Mouse (Mus musculus): ENCODE results near the gene Fam45a. TPM values are rescaled to one million over a fixed set of nuclear protein-coding genes. Genes with fewer than 3 reads are reported as not detected.
A peak's percentile ranks its signal among the peaks of the same experiment; 100 is the strongest.
"Not testable (repeated sequence)": the region's sequence is repeated elsewhere in the genome, so short reads cannot be mapped to it uniquely, and the experiment has no call there.

The Fam45a gene
- polyA plus RNA-seq, 1 experiment: 67.7 TPM

GRCm38 (mm10) chr19:60843324-60843723 is 31.9 kb downstream of the Fam45a start:
- no peaks in the 10 kb centered on the region for H3K4me1 ChIP-seq (ENCODE audit: control insufficient read depth, insufficient read depth, low read length)
- TF ChIP-seq POLR2A (IDR thresholded peaks at IDR 0.05; ENCODE audit: control insufficient read depth, low read depth, low read length) (no peak), CTCF (IDR thresholded peaks at IDR 0.05; ENCODE audit: control insufficient read depth, insufficient read depth, insufficient replicate concordance, low read depth, low read length) (no peak)
- H3K4me3 ChIP-seq (ENCODE audit: control insufficient read depth, low read depth, low read length): no peak overlapping the region
- no peak overlapping the region for H3K27ac ChIP-seq (ENCODE audit: control insufficient read depth, insufficient read depth, low read depth, low read length)
- H3K27me3 ChIP-seq (ENCODE audit: control insufficient read depth, insufficient read depth, low read length): no peaks in the 10 kb centered on the region
- H3K36me3 ChIP-seq (ENCODE audit: control insufficient read depth, insufficient read depth, low read length): no peaks in the 10 kb centered on the region

DNA sequence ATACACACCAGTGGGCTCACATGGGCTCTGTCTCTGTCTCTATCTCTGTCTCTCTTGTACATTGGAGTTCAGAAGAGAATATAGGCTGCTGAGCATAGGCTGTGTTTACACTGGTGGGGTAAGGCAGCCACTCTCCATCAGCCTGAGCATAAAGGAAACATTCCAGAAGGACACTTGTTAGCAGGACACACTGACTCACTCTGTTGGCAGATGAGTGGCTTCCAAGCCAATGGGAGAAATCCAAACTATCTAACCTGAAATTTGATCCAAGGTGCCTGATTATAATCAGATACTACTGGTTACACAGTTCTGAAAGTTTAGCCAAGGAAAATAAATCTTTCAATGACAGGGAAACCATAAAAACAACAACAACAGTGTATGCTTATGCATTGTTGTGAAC is 34.3 kb downstream of the Fam45a start:
- Histone ChIP-seq H3K27ac (ENCODE audit: control insufficient read depth, insufficient read depth, low read depth, low read length) (no peak overlapping the region), H3K4me1 (ENCODE audit: control insufficient read depth, insufficient read depth, low read length) (no peaks in the 10 kb centered on the region), H3K36me3 (ENCODE audit: control insufficient read depth, insufficient read depth, low read length) (no peaks in the 10 kb centered on the region), H3K27me3 (ENCODE audit: control insufficient read depth, insufficient read depth, low read length) (no peaks in the 10 kb centered on the region), H3K4me3 (ENCODE audit: control insufficient read depth, low read depth, low read length) (no peak overlapping the region)
- TF ChIP-seq CTCF (IDR thresholded peaks at IDR 0.05; ENCODE audit: control insufficient read depth, insufficient read depth, insufficient replicate concordance, low read depth, low read length) (no peak), POLR2A (IDR thresholded peaks at IDR 0.05; ENCODE audit: control insufficient read depth, low read depth, low read length) (no peak)

- H3K4me1 ChIP-seq (ENCODE audit: control insufficient read depth, insufficient read depth, low read length): 0 out of 2 replicates have a peak, but pooled peaks cover 2% of the 10 kb centered on the region
- TF ChIP-seq CTCF (IDR thresholded peaks at IDR 0.05; ENCODE audit: control insufficient read depth, insufficient read depth, insufficient replicate concordance, low read depth, low read length) (no peak), POLR2A (IDR thresholded peaks at IDR 0.05; ENCODE audit: control insufficient read depth, low read depth, low read length) (peak; percentile 85)
- peak within 1 kb of the TSS; percentile 65 for H3K4me3 ChIP-seq (ENCODE audit: control insufficient read depth, low read depth, low read length)
- H3K36me3 ChIP-seq (ENCODE audit: control insufficient read depth, insufficient read depth, low read length): no peaks in the 10 kb centered on the region
- H3K27ac ChIP-seq (ENCODE audit: control insufficient read depth, insufficient read depth, low read depth, low read length): peak within 1 kb of the TSS; percentile 58
- no peaks in the 10 kb centered on the region for H3K27me3 ChIP-seq (ENCODE audit: control insufficient read depth, insufficient read depth, low read length)
Measured at GRCm38 (mm10) chr19:60860868-60861700, 49.7 kb downstream of the Fam45a start, which contains the start of gene Sfxn4. Sfxn4 (minus strand) TSS chr19:60861479.

DNA sequence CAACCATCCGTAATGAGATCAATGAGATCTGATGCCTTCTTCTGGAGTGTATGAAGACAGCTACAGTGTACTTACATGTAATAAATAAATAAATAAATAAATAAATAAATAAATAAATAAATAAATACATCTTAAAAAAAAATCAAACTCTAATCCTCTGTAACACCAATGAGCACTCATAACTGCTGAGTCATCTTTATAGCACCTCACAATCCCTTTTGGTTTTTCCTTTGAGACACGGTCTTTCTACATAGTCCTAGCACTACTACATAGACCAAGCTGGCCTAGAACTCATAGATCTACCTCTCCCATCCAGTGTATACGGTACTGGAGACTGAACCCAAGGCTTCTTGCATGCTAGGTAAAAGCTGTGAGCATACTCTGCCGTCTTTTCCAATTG is 54.8 kb downstream of the Fam45a start:
- not testable (repeated sequence) for H3K4me1 ChIP-seq (ENCODE audit: control insufficient read depth, insufficient read depth, low read length); H3K27ac ChIP-seq (ENCODE audit: control insufficient read depth, insufficient read depth, low read depth, low read length); H3K4me3 ChIP-seq (ENCODE audit: control insufficient read depth, low read depth, low read length); H3K27me3 ChIP-seq (ENCODE audit: control insufficient read depth, insufficient read depth, low read length); H3K36me3 ChIP-seq (ENCODE audit: control insufficient read depth, insufficient read depth, low read length)

DNA sequence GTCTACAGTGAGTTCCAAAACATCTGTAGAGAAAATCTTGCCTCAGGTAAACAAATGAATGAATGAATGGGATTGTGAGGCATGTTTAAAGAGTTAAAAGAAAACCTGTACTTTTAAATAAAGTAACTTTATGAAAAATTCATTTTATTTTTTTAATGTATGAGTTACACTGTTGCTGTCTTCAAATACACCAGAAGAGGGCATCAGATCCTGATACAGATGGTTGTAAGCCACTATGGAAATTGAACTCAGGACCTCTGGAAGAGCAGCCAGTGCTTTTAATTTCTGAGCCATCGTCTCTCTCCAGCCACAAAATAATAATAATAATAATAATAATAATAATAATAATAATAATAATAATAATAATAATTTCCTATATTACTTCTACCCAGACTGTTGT is 59.1 kb downstream of the Fam45a start:
- H3K4me3 ChIP-seq (ENCODE audit: control insufficient read depth, low read depth, low read length): no peak overlapping the region
- H3K36me3 ChIP-seq (ENCODE audit: control insufficient read depth, insufficient read depth, low read length): no peaks in the 10 kb centered on the region
- H3K27ac ChIP-seq (ENCODE audit: control insufficient read depth, insufficient read depth, low read depth, low read length): no peak overlapping the region
- TF ChIP-seq CTCF (IDR thresholded peaks at IDR 0.05; ENCODE audit: control insufficient read depth, insufficient read depth, insufficient replicate concordance, low read depth, low read length) (no peak), POLR2A (IDR thresholded peaks at IDR 0.05; ENCODE audit: control insufficient read depth, low read depth, low read length) (no peak)
- no peaks in the 10 kb centered on the region for H3K27me3 ChIP-seq (ENCODE audit: control insufficient read depth, insufficient read depth, low read length)
- H3K4me1 ChIP-seq (ENCODE audit: control insufficient read depth, insufficient read depth, low read length): peaks cover 4% of the 10 kb centered on the region

GRCm38 (mm10) chr19:60871366-60871765 is 60.0 kb downstream of the Fam45a start:
- no peak overlapping the region for H3K27ac ChIP-seq (ENCODE audit: control insufficient read depth, insufficient read depth, low read depth, low read length)
- TF ChIP-seq CTCF (IDR thresholded peaks at IDR 0.05; ENCODE audit: control insufficient read depth, insufficient read depth, insufficient replicate concordance, low read depth, low read length) (no peak), POLR2A (IDR thresholded peaks at IDR 0.05; ENCODE audit: control insufficient read depth, low read depth, low read length) (no peak)
- H3K4me1 ChIP-seq (ENCODE audit: control insufficient read depth, insufficient read depth, low read length): peaks cover 4% of the 10 kb centered on the region
- H3K4me3 ChIP-seq (ENCODE audit: control insufficient read depth, low read depth, low read length): no peak overlapping the region
- no peaks in the 10 kb centered on the region for H3K27me3 ChIP-seq (ENCODE audit: control insufficient read depth, insufficient read depth, low read length)
- no peaks in the 10 kb centered on the region for H3K36me3 ChIP-seq (ENCODE audit: control insufficient read depth, insufficient read depth, low read length)

GRCm38 (mm10) chr19:60872272-60872671 is 60.9 kb downstream of the Fam45a start:
- Histone ChIP-seq H3K4me3 (ENCODE audit: control insufficient read depth, low read depth, low read length) (no peak overlapping the region), H3K36me3 (ENCODE audit: control insufficient read depth, insufficient read depth, low read length) (no peaks in the 10 kb centered on the region), H3K27ac (ENCODE audit: control insufficient read depth, insufficient read depth, low read depth, low read length) (no peak overlapping the region), H3K4me1 (ENCODE audit: control insufficient read depth, insufficient read depth, low read length) (peaks cover 4% of the 10 kb centered on the region), H3K27me3 (ENCODE audit: control insufficient read depth, insufficient read depth, low read length) (no peaks in the 10 kb centered on the region)
- TF ChIP-seq CTCF (IDR thresholded peaks at IDR 0.05; ENCODE audit: control insufficient read depth, insufficient read depth, insufficient replicate concordance, low read depth, low read length): no peak
